Mouse (Mus musculus): Measurements from ENCODE around the gene Galnt13. TPM values are rescaled to one million over a fixed set of nuclear protein-coding genes. Genes with fewer than 3 reads are reported as not detected.
A peak's percentile ranks its signal among the peaks of the same experiment; 100 is the strongest.

Gene Galnt13
- polyA plus RNA-seq, 1 experiment from 2014 or later, result not detected

DNA sequence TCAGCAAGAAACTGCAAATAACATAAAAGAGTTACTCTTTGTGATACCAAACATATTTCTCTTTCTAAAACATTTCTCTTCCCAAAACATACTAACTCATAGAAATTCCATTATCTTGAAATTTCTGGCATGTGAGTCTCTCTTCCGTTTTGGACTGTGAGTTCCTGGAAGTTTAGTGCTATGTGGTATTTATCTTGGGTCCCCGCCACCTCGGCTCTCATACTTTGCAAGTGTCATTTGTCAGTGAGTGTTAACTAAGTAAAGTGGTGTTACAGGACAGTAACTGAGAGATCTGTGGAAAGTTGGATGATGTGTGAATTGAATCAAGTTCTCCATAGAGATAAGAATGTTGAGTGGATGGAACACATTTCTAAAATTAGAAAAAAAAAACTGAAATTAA lies 728.7 kb downstream of the Galnt13 start:
- H3K4me2 ChIP-seq (ENCODE audit: low read length), result no peak overlapping the region
- no peaks in the 10 kb centered on the region for H3K9me3 ChIP-seq (replicated peaks; ENCODE audit: low read length)
- H3K27ac ChIP-seq, result no peak overlapping the region
- TF ChIP-seq CTCF (IDR thresholded peaks at IDR 0.05; ENCODE audit: low read depth), result no peak
- H3K36me3 ChIP-seq (ENCODE audit: insufficient read depth, low read length), result no peaks in the 10 kb centered on the region
- 57% methylated on average over 3 of the region's 3 CpGs for WGBS
- ATAC-seq (replicated peaks; ENCODE audit: low FRiP score, low read depth) (no peak), DNase-seq (ENCODE audit: low spot score) (peak; percentile 67)
- no peak overlapping the region for H3K4me3 ChIP-seq (replicated peaks; ENCODE audit: low read depth, low read length)
- no peaks in the 10 kb centered on the region for H3K4me1 ChIP-seq (replicated peaks; ENCODE audit: insufficient read depth, low read length)
- no peaks in the 10 kb centered on the region for H3K27me3 ChIP-seq (ENCODE audit: insufficient read depth, low read length)
- no peak overlapping the region for H3K9ac ChIP-seq (ENCODE audit: low read depth, low read length)

All from kidney, postnatal 0 days (tissue).